Mouse (Mus musculus) testis, adult 2 months (tissue): ENCODE measurements around the gene Fam129b.

ENCODE experiments used
- CTCF ChIP-seq: fragments of 200-500 bp; IDR thresholded peaks from 2 replicates; pipeline ENCODE4 v1.5.1; 2012; ENCODE audit warnings: low read depth, mild to moderate bottlenecking, inconsistent platforms, low read length, moderate library complexity; ENCODE audit not compliant: control insufficient read depth, insufficient read depth, insufficient replicate concordance
- POLR2A ChIP-seq: fragments of 200-500 bp; IDR thresholded peaks from 2 replicates; pipeline ENCODE4 v1.6.1; 2012; ENCODE audit warnings: low read depth, mild to moderate bottlenecking, inconsistent platforms, low read length, moderate library complexity; ENCODE audit not compliant: control insufficient read depth

- no peak for TF ChIP-seq CTCF
- no peak for TF ChIP-seq POLR2A
Measured at GRCm38 (mm10) chr2:32903470-32903869, 27.6 kb downstream of the Fam129b start.
